In genomic region chr1:23324226-23324625, GRCm38 (mm10) we compare ENCODE assay signal across 11 mouse cellular contexts.
A peak's percentile ranks its signal among the peaks of the same experiment; 100 is the strongest.
DNase-seq lines count a peak whose midpoint lies in the region; ATAC-seq and TF ChIP-seq lines count a peak whose summit lies in the region.
"Had no signal": no experiment of that assay in that cellular context is flagged by ENCODE, and none has a peak within 500 bp of the region (broad histone marks: within the 10 kb centered on the region; RNA-seq: fewer than 3 reads in every experiment).

No protein-coding gene starts in this region.

- no peaks in the 10 kb centered on the region for H3K27me3 ChIP-seq in lung, postnatal 0 days (replicated peaks; ENCODE audit: insufficient read depth, low read length)
- H3K27me3 ChIP-seq: heart, embryonic 15.5 days; liver, embryonic 15.5 days had no signal

- H3K4me3 ChIP-seq in lung, postnatal 0 days (ENCODE audit: low read depth, low read length), result no peak overlapping the region
- H3K4me3 ChIP-seq: heart, embryonic 15.5 days; liver, embryonic 15.5 days had no signal

- peak; percentile 59 for TF ChIP-seq CTCF in lung, postnatal 0 days (IDR thresholded peaks at IDR 0.05)

- no peaks in the 10 kb centered on the region for H3K9me3 ChIP-seq in lung, postnatal 0 days (ENCODE audit: low read length)
- H3K9me3 ChIP-seq: heart, embryonic 15.5 days; liver, embryonic 15.5 days had no signal

- no peak for ATAC-seq in lung, postnatal 0 days

- 11% methylated on average over 5 of the region's 5 CpGs for WGBS in lung, postnatal 0 days

- DNase-seq in heart, adult 18-20 months, result peak; percentile 9 to 55
- no peak for DNase-seq in heart, postnatal 25 days (ENCODE audit: low spot score)
- DNase-seq in lung, postnatal 0 days (ENCODE audit: low spot score), result peak; percentile 64
- no peak for DNase-seq in lung, postnatal 4 days
- peak; percentile 51 for DNase-seq in c-Kit-negative CD71-positive TER-119-positive erythroid progenitor cells, embryonic 14.5 days (ENCODE audit: low read depth, low spot score)
- peak; percentile 23 for DNase-seq in retina, adult 2 months (ENCODE audit: low read depth, low spot score)
- no peak for DNase-seq in layer of hippocampus, postnatal 25 days (ENCODE audit: extremely low spot score in 1 of 2, low spot score in 1 of 2)
- no peak for DNase-seq in yolk sac, embryonic 10.5 days (ENCODE audit: low spot score)
- DNase-seq: adrenal gland, postnatal 36 days had no signal

- H3K4me2 ChIP-seq in lung, postnatal 0 days (replicated peaks; ENCODE audit: low read depth, low read length), result no peak overlapping the region
- H3K4me2 ChIP-seq: heart, embryonic 15.5 days; liver, embryonic 15.5 days had no signal

- H3K4me1 ChIP-seq in lung, postnatal 0 days (ENCODE audit: insufficient read depth, low read depth, low read length), result no peaks in the 10 kb centered on the region
- H3K4me1 ChIP-seq: liver, embryonic 15.5 days had no signal

- H3K9ac ChIP-seq in lung, postnatal 0 days (replicated peaks; ENCODE audit: low read depth), result no peak overlapping the region
- H3K9ac ChIP-seq: heart, embryonic 15.5 days; liver, embryonic 15.5 days had no signal

- H3K36me3 ChIP-seq in lung, postnatal 0 days (ENCODE audit: insufficient read depth, low read length), result no peaks in the 10 kb centered on the region
- H3K36me3 ChIP-seq: heart, embryonic 15.5 days; liver, embryonic 15.5 days had no signal

- intact Hi-C loops in heart, postnatal 25 days (cut with DNase I), result loop anchor here (1.0 to 5.0 kb wide), 3 partner anchors 37 to 469 kb away; no protein-coding TSS in a partner anchor

- no peak overlapping the region for H3K27ac ChIP-seq in lung, postnatal 0 days (ENCODE audit: low read length)
- H3K27ac ChIP-seq: heart, embryonic 15.5 days; liver, embryonic 15.5 days had no signal

- TF ChIP-seq EP300 in lung, postnatal 0 days (IDR thresholded peaks at IDR 0.05), result no peak

Comparison
In these comparisons a context has a peak if more than half of its experiments do, and no peak if none do; other contexts are left out.
1. DNase-seq: peak in heart, adult 18-20 months (2 of 2), lung, postnatal 0 days (single experiment), c-Kit-negative CD71-positive TER-119-positive erythroid progenitor cells, embryonic 14.5 days (single experiment) and retina, adult 2 months (single experiment); none in heart, postnatal 25 days (single experiment), lung, postnatal 4 days (0 of 2), layer of hippocampus, postnatal 25 days (0 of 2) and yolk sac, embryonic 10.5 days (single experiment).